Mouse (Mus musculus) heart, embryonic 10.5 days (tissue): ENCODE data around the gene Cacnb4. TPM values are rescaled to one million over a fixed set of nuclear protein-coding genes. Genes with fewer than 3 reads are reported as not detected.
A peak's percentile ranks its signal among the peaks of the same experiment; 100 is the strongest.

Experiments
- DNase-seq: peaks from one replicate; pipeline ENCODE4 v3.0.0-alpha.2; 2017; ENCODE audit warnings: low spot score
- H3K27ac ChIP-seq: fragments of 300-500 bp; sonication (generic); 2 replicates; pipeline ENCODE4 v1.5.1; 2016; ENCODE audit warnings: mild to moderate bottlenecking
- H3K27me3 ChIP-seq: fragments of 300-500 bp; sonication (generic); 2 replicates; pipeline ENCODE4 v1.6.1; 2016; ENCODE audit warnings: mild to moderate bottlenecking; ENCODE audit not compliant: poor library complexity, insufficient read depth, severe bottlenecking
- H3K36me3 ChIP-seq: fragments of 300-500 bp; sonication (generic); 2 replicates; pipeline ENCODE4 v1.6.1; 2016; ENCODE audit warnings: mild to moderate bottlenecking, moderate library complexity
- H3K4me1 ChIP-seq: fragments of 300-500 bp; sonication (generic); 2 replicates; pipeline ENCODE4 v1.6.1; 2016; ENCODE audit warnings: mild to moderate bottlenecking
- H3K4me3 ChIP-seq: fragments of 300-500 bp; sonication (generic); 2 replicates; pipeline ENCODE4 v1.5.1; 2016; ENCODE audit warnings: mild to moderate bottlenecking, moderate library complexity
- H3K9me3 ChIP-seq: fragments of 300-500 bp; sonication (generic); 2 replicates; pipeline ENCODE4 v1.6.1; 2016; ENCODE audit warnings: mild to moderate bottlenecking, moderate library complexity
- WGBS: fragments of 180-500 bp; shearing (Covaris S2); methylation state at CpG from one replicate; pipeline ENCODE4 v1.1.7; 2016; 5-methylcytosine and 5-hydroxymethylcytosine counted together
- polyA plus RNA-seq: library from polyadenylated mRNA; unstranded; fragments of >200 nt; fragmentation: Nextera tagmentation; extraction: Ambion mirVana; gene quantifications from 2 replicates; pipeline ENCODE4 v1.2.1, GENCODE M21; 2016

Cacnb4 gene
- polyA plus RNA-seq, 1 experiment from 2014 or later: 0.29 TPM

DNA sequence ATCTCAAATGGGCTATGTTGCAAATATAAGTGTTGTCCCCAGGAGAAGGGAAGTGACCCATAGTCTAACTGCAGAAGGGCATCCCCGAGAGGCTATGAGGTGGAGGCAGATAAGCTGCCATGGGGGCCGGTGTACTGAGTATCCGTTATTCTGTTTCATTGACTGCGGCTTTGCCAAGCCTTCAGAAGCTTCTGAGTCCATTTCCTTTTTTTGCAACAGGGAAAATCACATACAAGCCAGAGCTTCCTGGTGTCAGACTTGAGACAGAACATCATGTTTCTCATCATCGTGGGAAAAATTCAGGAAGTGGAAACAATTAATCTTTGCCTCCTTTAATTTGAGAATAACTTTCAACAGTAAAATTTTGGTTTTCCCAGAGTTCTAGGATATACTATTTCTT, 193.1 kb downstream of the Cacnb4 start:
- Histone ChIP-seq H3K4me1 (peaks cover under 1% of the 10 kb centered on the region; the same call in 1 of the 2 replicates), H3K9me3 (no peaks in the 10 kb centered on the region), H3K27me3 (no peaks in the 10 kb centered on the region), H3K27ac (no peak overlapping the region), H3K4me3 (no peak overlapping the region), H3K36me3 (no peaks in the 10 kb centered on the region)
- WGBS: 65% methylated on average over 5 of the region's 5 CpGs
- DNase-seq: no peak

DNA sequence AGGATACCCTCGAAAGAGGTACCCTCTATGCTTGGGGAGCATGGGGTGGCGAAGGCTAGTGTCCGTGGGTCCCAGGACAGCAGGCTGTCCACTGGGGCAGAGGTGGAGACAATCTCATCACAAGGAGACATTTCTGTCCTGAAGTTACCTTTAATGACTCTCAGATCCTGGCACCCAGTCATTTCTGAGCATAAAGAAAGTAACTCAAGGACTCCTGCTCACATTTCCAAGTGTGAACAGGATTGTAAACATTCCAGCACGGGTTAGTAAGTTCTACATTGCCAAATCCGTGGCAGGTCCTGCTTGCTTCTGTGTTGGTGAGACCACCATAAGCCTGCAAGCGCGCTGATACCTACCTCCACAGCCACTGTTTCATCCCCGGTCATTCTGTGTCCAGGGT, 196.2 kb downstream of the Cacnb4 start:
- DNase-seq: no peak
- Histone ChIP-seq H3K27ac (no peak overlapping the region), H3K36me3 (no peaks in the 10 kb centered on the region), H3K4me3 (no peak overlapping the region), H3K9me3 (no peaks in the 10 kb centered on the region), H3K27me3 (no peaks in the 10 kb centered on the region), H3K4me1 (peaks cover 20% of the 10 kb centered on the region)
- WGBS: 83% methylated on average over 8 of the region's 8 CpGs

DNA sequence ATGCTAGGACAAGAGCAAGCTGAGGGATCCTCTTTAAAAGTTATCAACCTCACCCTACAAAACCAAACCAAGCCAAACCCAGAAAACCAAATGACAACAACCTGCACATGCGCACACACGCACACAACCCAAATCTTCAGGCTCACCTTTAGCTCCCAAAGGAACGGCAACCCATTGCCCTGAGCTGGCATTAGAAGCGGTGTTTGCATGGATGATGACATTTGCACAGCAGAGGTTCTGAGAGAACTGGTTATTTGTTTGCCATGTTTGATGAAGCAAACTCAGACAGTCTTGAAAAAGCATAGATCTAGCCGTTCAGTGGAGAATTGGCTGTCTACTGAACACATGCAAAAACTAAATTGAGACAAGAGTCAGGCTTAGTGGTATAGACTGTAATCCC, 198.1 kb downstream of the Cacnb4 start:
- WGBS: 94% methylated on average over 5 of the region's 5 CpGs

GRCm38 (mm10) chr2:52477550-52477907, 199.1 kb downstream of the Cacnb4 start:
- Histone ChIP-seq H3K4me1 (peaks cover 20% of the 10 kb centered on the region), H3K27ac (peak overlapping the region; percentile 77), H3K4me3 (peak overlapping the region; percentile 13; the same call in 1 of the 2 replicates), H3K36me3 (no peaks in the 10 kb centered on the region), H3K9me3 (no peaks in the 10 kb centered on the region), H3K27me3 (peaks cover 6% of the 10 kb centered on the region; the same call in 1 of the 2 replicates)
- WGBS: 60% methylated on average over 13 of the region's 13 CpGs
- DNase-seq: no peak

More for the DNA sequence above, 198.1 kb downstream of the Cacnb4 start:
- no peak overlapping the region for H3K4me3 ChIP-seq
- H3K36me3 ChIP-seq: no peaks in the 10 kb centered on the region
- H3K9me3 ChIP-seq: no peaks in the 10 kb centered on the region
- DNase-seq: no peak
- H3K27me3 ChIP-seq: peaks cover 6% of the 10 kb centered on the region; the same call in 1 of the 2 replicates
- H3K4me1 ChIP-seq: peaks cover 20% of the 10 kb centered on the region
- no peak overlapping the region for H3K27ac ChIP-seq

- WGBS: 53% methylated on average over 13 of the region's 13 CpGs
- Histone ChIP-seq H3K4me1 (peaks cover 26% of the 10 kb centered on the region), H3K27ac (peak overlapping the region; percentile 77), H3K36me3 (no peaks in the 10 kb centered on the region), H3K9me3 (no peaks in the 10 kb centered on the region), H3K4me3 (peak overlapping the region; percentile 13; the same call in 1 of the 2 replicates), H3K27me3 (peaks cover 6% of the 10 kb centered on the region; the same call in 1 of the 2 replicates)
- DNase-seq: peak; percentile 80
Observed at GRCm38 (mm10) chr2:52476801-52477549, 199.7 kb downstream of the Cacnb4 start.

DNA sequence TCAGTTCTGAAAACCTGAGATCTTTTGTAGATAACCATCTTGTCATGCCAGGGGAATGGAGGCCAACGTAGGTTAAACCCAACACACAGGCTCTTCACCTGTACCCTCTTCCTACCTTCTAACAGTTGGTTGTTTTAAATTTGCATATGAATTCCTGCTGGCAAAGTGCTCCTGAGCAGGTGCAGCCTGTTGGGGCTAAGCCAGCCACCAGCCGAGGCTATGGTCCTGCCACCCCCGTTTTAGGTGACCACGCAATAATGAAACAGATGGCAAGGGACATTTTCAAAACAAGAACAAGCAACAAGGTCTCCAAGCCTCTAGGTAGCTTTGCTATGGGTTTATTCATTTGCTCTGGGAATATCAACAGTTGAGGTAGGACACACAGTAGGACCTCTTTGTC, 200.8 kb downstream of the Cacnb4 start:
- DNase-seq: no peak
- no peaks in the 10 kb centered on the region for H3K36me3 ChIP-seq
- H3K4me1 ChIP-seq: peaks cover 31% of the 10 kb centered on the region
- 93% methylated on average over 4 of the region's 4 CpGs for whole genome bisulfite sequencing
- H3K27ac ChIP-seq: no peak overlapping the region
- H3K4me3 ChIP-seq: no peak overlapping the region
- peaks cover 6% of the 10 kb centered on the region; the same call in 1 of the 2 replicates for H3K27me3 ChIP-seq
- no peaks in the 10 kb centered on the region for H3K9me3 ChIP-seq

- H3K36me3 ChIP-seq: no peaks in the 10 kb centered on the region
- no peaks in the 10 kb centered on the region for H3K9me3 ChIP-seq
- DNase-seq: no peak
- peaks cover 31% of the 10 kb centered on the region for H3K4me1 ChIP-seq
- H3K4me3 ChIP-seq: no peak overlapping the region
- 91% methylated on average over 11 of the region's 11 CpGs for WGBS
- no peak overlapping the region for H3K27ac ChIP-seq
- peaks cover 6% of the 10 kb centered on the region; the same call in 1 of the 2 replicates for H3K27me3 ChIP-seq
Observed at GRCm38 (mm10) chr2:52474570-52474969, 202.1 kb downstream of the Cacnb4 start.

- no peak overlapping the region for H3K4me3 ChIP-seq
- no peak for DNase-seq
- 26% methylated on average over 4 of the region's 4 CpGs for WGBS
- H3K27ac ChIP-seq: peak overlapping the region; percentile 64; the same call in 1 of the 2 replicates
- no peaks in the 10 kb centered on the region for H3K36me3 ChIP-seq
- peaks cover 6% of the 10 kb centered on the region; the same call in 1 of the 2 replicates for H3K27me3 ChIP-seq
- no peaks in the 10 kb centered on the region for H3K9me3 ChIP-seq
- H3K4me1 ChIP-seq: peaks cover 15% of the 10 kb centered on the region
Observed at GRCm38 (mm10) chr2:52471545-52472291, 204.9 kb downstream of the Cacnb4 start.

- H3K27me3 ChIP-seq: peaks cover 6% of the 10 kb centered on the region; the same call in 1 of the 2 replicates
- H3K9me3 ChIP-seq: no peaks in the 10 kb centered on the region
- DNase-seq: no peak
- 77% methylated on average over 4 of the region's 4 CpGs for WGBS
- no peak overlapping the region for H3K4me3 ChIP-seq
- peaks cover 11% of the 10 kb centered on the region for H3K4me1 ChIP-seq
- H3K27ac ChIP-seq: no peak overlapping the region
- H3K36me3 ChIP-seq: no peaks in the 10 kb centered on the region
Observed at GRCm38 (mm10) chr2:52470044-52470560, 206.5 kb downstream of the Cacnb4 start.

DNA sequence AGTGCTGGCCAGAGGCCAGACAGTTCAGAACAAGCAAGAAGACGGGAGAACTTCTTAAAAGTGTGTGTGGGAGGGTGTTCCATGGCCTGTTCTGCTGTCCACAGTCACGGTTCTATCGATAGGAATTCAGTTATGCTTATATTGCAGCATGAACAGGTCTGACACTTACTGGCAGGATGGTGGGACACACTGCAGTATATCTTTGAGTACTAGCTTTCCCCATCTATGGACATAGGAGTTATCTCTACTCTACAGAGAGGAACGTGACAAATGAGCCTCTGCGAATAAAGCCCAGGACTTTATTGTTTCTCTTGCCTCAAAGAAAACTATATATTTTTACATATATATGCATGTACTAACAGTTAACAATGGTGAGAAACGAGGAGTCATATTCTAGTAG, 209.0 kb downstream of the Cacnb4 start:
- 77% methylated on average over 6 of the region's 6 CpGs for WGBS
- peaks cover 11% of the 10 kb centered on the region for H3K4me1 ChIP-seq
- no peak for DNase-seq
- H3K4me3 ChIP-seq: no peak overlapping the region
- no peaks in the 10 kb centered on the region for H3K27me3 ChIP-seq
- H3K36me3 ChIP-seq: no peaks in the 10 kb centered on the region
- H3K9me3 ChIP-seq: no peaks in the 10 kb centered on the region
- H3K27ac ChIP-seq: no peak overlapping the region

GRCm38 (mm10) chr2:52461206-52461967, 215.2 kb downstream of the Cacnb4 start:
- no peak overlapping the region for H3K27ac ChIP-seq
- no peak for DNase-seq
- no peaks in the 10 kb centered on the region for H3K9me3 ChIP-seq
- H3K27me3 ChIP-seq: no peaks in the 10 kb centered on the region
- H3K4me3 ChIP-seq: no peak overlapping the region
- 87% methylated on average over 12 of the region's 12 CpGs for WGBS
- H3K36me3 ChIP-seq: no peaks in the 10 kb centered on the region
- H3K4me1 ChIP-seq: no peaks in the 10 kb centered on the region

GRCm38 (mm10) chr2:52455606-52456479, 220.8 kb downstream of the Cacnb4 start:
- 70% methylated on average over 7 of the region's 7 CpGs for WGBS
- DNase-seq: no peak
- no peaks in the 10 kb centered on the region for H3K9me3 ChIP-seq
- H3K4me1 ChIP-seq: no peaks in the 10 kb centered on the region
- no peak overlapping the region for H3K4me3 ChIP-seq
- no peak overlapping the region for H3K27ac ChIP-seq
- no peaks in the 10 kb centered on the region for H3K36me3 ChIP-seq
- H3K27me3 ChIP-seq: no peaks in the 10 kb centered on the region
